10 mouse cellular contexts compared by ENCODE assay signal in the genomic region with DNA sequence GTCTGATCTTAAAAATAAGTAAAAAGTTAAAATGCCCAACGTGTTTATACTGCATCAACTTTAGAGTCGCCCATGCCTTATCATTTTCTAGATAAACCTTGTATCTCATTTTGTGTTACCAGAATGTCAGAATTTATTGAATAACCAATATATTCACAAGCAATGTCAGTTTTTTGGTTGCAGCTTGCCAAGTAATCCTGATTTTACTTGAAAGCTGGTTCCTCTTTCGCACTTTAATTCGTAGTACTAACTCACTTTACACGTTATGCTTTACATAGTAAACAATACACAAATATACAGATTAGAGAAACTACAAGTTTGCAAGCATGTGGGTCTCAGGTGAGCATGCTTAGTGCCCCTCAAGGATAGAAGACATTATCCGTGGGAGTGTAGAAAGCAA. TPM values are rescaled to one million over a fixed set of nuclear protein-coding genes. Genes with fewer than 3 reads are reported as not detected.
DNase-seq lines count a peak whose midpoint lies in the region; ATAC-seq and TF ChIP-seq lines count a peak whose summit lies in the region.
"Had no signal": no experiment of that assay in that cellular context is flagged by ENCODE, and none has a peak within 500 bp of the region (broad histone marks: within the 10 kb centered on the region; RNA-seq: fewer than 3 reads in every experiment).

No protein-coding gene starts in this region.

- intact Hi-C loops in gastrocnemius, postnatal 36 days (cut with DNase I), result no loop called here

- no peak overlapping the region for H3K4me2 ChIP-seq in forebrain, embryonic 15.5 days (replicated peaks)
- H3K4me2 ChIP-seq in intestine, embryonic 14.5 days (ENCODE audit: low read length), result peak overlapping the region; percentile 89
- no peak overlapping the region for H3K4me2 ChIP-seq in intestine, embryonic 16.5 days (ENCODE audit: low read depth, low read length)
- peak overlapping the region; percentile 86 for H3K4me2 ChIP-seq in liver, embryonic 12.5 days

- no peak overlapping the region for H3K9ac ChIP-seq in forebrain, embryonic 15.5 days (replicated peaks)
- H3K9ac ChIP-seq in intestine, embryonic 14.5 days (ENCODE audit: low read length), result no peak overlapping the region
- H3K9ac ChIP-seq in intestine, embryonic 16.5 days (ENCODE audit: low read depth, low read length), result no peak overlapping the region
- H3K9ac ChIP-seq in liver, embryonic 12.5 days, result peak overlapping the region; percentile 95; the same call in 1 of the 2 replicates
- H3K9ac ChIP-seq: hindbrain, embryonic 15.5 days had no signal

- peak overlapping the region; percentile 63; the same call in 1 of the 2 replicates for H3K4me3 ChIP-seq in forebrain, embryonic 10.5 days
- no peak overlapping the region for H3K4me3 ChIP-seq in forebrain, embryonic 15.5 days
- H3K4me3 ChIP-seq in intestine, embryonic 14.5 days (ENCODE audit: low read depth, low read length), result no peak overlapping the region
- no peak overlapping the region for H3K4me3 ChIP-seq in intestine, embryonic 16.5 days (ENCODE audit: low read length)
- peak overlapping the region; percentile 83; the same call in 1 of the 2 replicates for H3K4me3 ChIP-seq in E14TG2a.4 (replicated peaks; ENCODE audit: low read length)
- peak overlapping the region; percentile 89 for H3K4me3 ChIP-seq in liver, embryonic 12.5 days

- H3K9me3 ChIP-seq in forebrain, embryonic 10.5 days, result no peaks in the 10 kb centered on the region
- H3K9me3 ChIP-seq in forebrain, embryonic 15.5 days, result no peaks in the 10 kb centered on the region
- no peaks in the 10 kb centered on the region for H3K9me3 ChIP-seq in intestine, embryonic 14.5 days (ENCODE audit: control insufficient read depth, low read length)
- no peaks in the 10 kb centered on the region for H3K9me3 ChIP-seq in intestine, embryonic 16.5 days (ENCODE audit: control insufficient read depth, low read length)
- no peaks in the 10 kb centered on the region for H3K9me3 ChIP-seq in E14TG2a.4 (ENCODE audit: low read length)
- H3K9me3 ChIP-seq in liver, embryonic 12.5 days (replicated peaks), result no peaks in the 10 kb centered on the region
- H3K9me3 ChIP-seq: hindbrain, embryonic 15.5 days had no signal

- H3K36me3 ChIP-seq in forebrain, embryonic 10.5 days (replicated peaks), result no peaks in the 10 kb centered on the region
- no peaks in the 10 kb centered on the region for H3K36me3 ChIP-seq in forebrain, embryonic 15.5 days
- no peaks in the 10 kb centered on the region for H3K36me3 ChIP-seq in intestine, embryonic 14.5 days (ENCODE audit: control insufficient read depth, insufficient read depth, low read length)
- no peaks in the 10 kb centered on the region for H3K36me3 ChIP-seq in intestine, embryonic 16.5 days (ENCODE audit: control insufficient read depth, insufficient read depth, low read length)
- H3K36me3 ChIP-seq in E14TG2a.4 (ENCODE audit: insufficient read depth, low read length), result no peaks in the 10 kb centered on the region
- peaks cover 25% of the 10 kb centered on the region for H3K36me3 ChIP-seq in liver, embryonic 12.5 days
- H3K36me3 ChIP-seq: hindbrain, embryonic 15.5 days had no signal

- 80% methylated on average over 6 of the region's 6 CpGs for WGBS in forebrain, embryonic 10.5 days
- WGBS in forebrain, embryonic 15.5 days, result 66% methylated on average over 6 of the region's 6 CpGs
- WGBS in intestine, embryonic 14.5 days, result 65% methylated on average over 6 of the region's 6 CpGs
- 63% methylated on average over 6 of the region's 6 CpGs for WGBS in intestine, embryonic 16.5 days
- WGBS in liver, embryonic 12.5 days (ENCODE audit: insufficient replicate concordance), result 49% methylated on average over 6 of the region's 6 CpGs

- DNase-seq in forebrain, embryonic 10.5 days (ENCODE audit: extremely low spot score, low spot score), result no peak
- DNase-seq in intestine, embryonic 14.5 days (ENCODE audit: low spot score), result no peak
- DNase-seq in gastrocnemius, postnatal 36 days, result no peak
- no peak for DNase-seq in left cerebral cortex, adult 9 months (ENCODE audit: low spot score in 2 of 2)

- no peak for ATAC-seq in forebrain, embryonic 15.5 days (replicated peaks)
- no peak for ATAC-seq in intestine, embryonic 14.5 days (replicated peaks; ENCODE audit: low FRiP score, low TSS enrichment, low read depth)
- no peak for ATAC-seq in intestine, embryonic 16.5 days
- ATAC-seq in liver, embryonic 12.5 days, result no peak

- H3K27ac ChIP-seq in forebrain, embryonic 10.5 days, result no peak overlapping the region
- no peak overlapping the region for H3K27ac ChIP-seq in forebrain, embryonic 15.5 days (replicated peaks)
- no peak overlapping the region for H3K27ac ChIP-seq in intestine, embryonic 14.5 days (ENCODE audit: low read depth)
- no peak overlapping the region for H3K27ac ChIP-seq in intestine, embryonic 16.5 days (ENCODE audit: low read length)
- H3K27ac ChIP-seq in liver, embryonic 12.5 days, result peak overlapping the region; percentile 72
- H3K27ac ChIP-seq: hindbrain, embryonic 15.5 days; layer of hippocampus, adult 2 months had no signal

- H3K4me1 ChIP-seq in forebrain, embryonic 10.5 days, result peaks cover 15% of the 10 kb centered on the region
- H3K4me1 ChIP-seq in forebrain, embryonic 15.5 days, result peaks cover 8% of the 10 kb centered on the region
- no peaks in the 10 kb centered on the region; the same call in 1 of the 2 replicates for H3K4me1 ChIP-seq in intestine, embryonic 14.5 days (replicated peaks; ENCODE audit: control insufficient read depth, insufficient read depth, low read length)
- no peaks in the 10 kb centered on the region for H3K4me1 ChIP-seq in intestine, embryonic 16.5 days (ENCODE audit: control insufficient read depth, insufficient read depth, low read length)
- H3K4me1 ChIP-seq in E14TG2a.4 (replicated peaks; ENCODE audit: low read depth, low read length), result peaks cover 48% of the 10 kb centered on the region
- H3K4me1 ChIP-seq in liver, embryonic 12.5 days, result peaks cover 77% of the 10 kb centered on the region

- no peak for TF ChIP-seq CTCF in E14TG2a.4 (conservative IDR thresholded peaks at IDR 0.05; ENCODE audit: low read length)

- H3K27me3 ChIP-seq in forebrain, embryonic 10.5 days (ENCODE audit: poor library complexity, severe bottlenecking), result peaks cover 36% of the 10 kb centered on the region
- peaks cover 9% of the 10 kb centered on the region; the same call in 1 of the 2 replicates for H3K27me3 ChIP-seq in forebrain, embryonic 15.5 days
- H3K27me3 ChIP-seq in intestine, embryonic 14.5 days (replicated peaks; ENCODE audit: control insufficient read depth, insufficient read depth, low read length), result no peaks in the 10 kb centered on the region
- no peaks in the 10 kb centered on the region; the same call in 1 of the 2 replicates for H3K27me3 ChIP-seq in intestine, embryonic 16.5 days (replicated peaks; ENCODE audit: control insufficient read depth, insufficient read depth, low read length)
- peaks cover 34% of the 10 kb centered on the region for H3K27me3 ChIP-seq in E14TG2a.4 (ENCODE audit: insufficient read depth, low read length)
- no peaks in the 10 kb centered on the region for H3K27me3 ChIP-seq in liver, embryonic 12.5 days (replicated peaks)

RNA-seq across cellular contexts. Expression of a gene that starts 15.7 kb away (rescaled TPM):
- polyA plus RNA-seq in forebrain, embryonic 10.5 days (2016; fragmentation: Nextera tagmentation; extraction: Ambion mirVana), result 2.6 and 2.8 TPM in 2 replicates
- 0.49 and 0.79 TPM in 2 replicates for polyA plus RNA-seq in forebrain, embryonic 15.5 days (2015; fragmentation: Nextera tagmentation; extraction: Ambion mirVana)
- polyA plus RNA-seq in intestine, embryonic 14.5 days (2014; fragmentation: Nextera tagmentation; extraction: Ambion mirVana), result 4.3 and 4.8 TPM in 2 replicates
- polyA plus RNA-seq in intestine, embryonic 16.5 days (2015; fragmentation: Nextera tagmentation; extraction: Ambion mirVana), result 3.5 and 3.8 TPM in 2 replicates
- polyA plus RNA-seq in liver, embryonic 12.5 days (2016; fragmentation: Nextera tagmentation; extraction: Ambion mirVana), result 25.2 and 25.9 TPM in 2 replicates
- total RNA-seq in gastrocnemius, postnatal 36 days (2021), result under 1 TPM; 0.39 to 0.48 TPM

RNA-seq across cellular contexts. Expression of a gene that starts 36.9 kb away (rescaled TPM):
- 74.6 and 75.6 TPM in 2 replicates for polyA plus RNA-seq in forebrain, embryonic 10.5 days (2016; fragmentation: Nextera tagmentation; extraction: Ambion mirVana)
- polyA plus RNA-seq in forebrain, embryonic 15.5 days (2015; fragmentation: Nextera tagmentation; extraction: Ambion mirVana), result 75.1 and 77.5 TPM in 2 replicates
- 70.9 and 77.2 TPM in 2 replicates for polyA plus RNA-seq in intestine, embryonic 14.5 days (2014; fragmentation: Nextera tagmentation; extraction: Ambion mirVana)
- 118 and 135 TPM in 2 replicates for polyA plus RNA-seq in intestine, embryonic 16.5 days (2015; fragmentation: Nextera tagmentation; extraction: Ambion mirVana)
- polyA plus RNA-seq in liver, embryonic 12.5 days (2016; fragmentation: Nextera tagmentation; extraction: Ambion mirVana), result 79.8 and 85.5 TPM in 2 replicates
- total RNA-seq in gastrocnemius, postnatal 36 days (2021), result 10 to 100 TPM; 60.5 to 64.7 TPM

Comparison
In these comparisons a context has a peak if more than half of its experiments do, and no peak if none do; other contexts are left out.
1. H3K4me3 ChIP-seq: peak in forebrain, embryonic 10.5 days (single experiment), E14TG2a.4 (single experiment) and liver, embryonic 12.5 days (single experiment); none in forebrain, embryonic 15.5 days (single experiment), intestine, embryonic 14.5 days (single experiment) and intestine, embryonic 16.5 days (single experiment).
2. H3K4me2 ChIP-seq: peak in intestine, embryonic 14.5 days (single experiment) and liver, embryonic 12.5 days (single experiment); none in forebrain, embryonic 15.5 days (single experiment) and intestine, embryonic 16.5 days (single experiment).